In the genomic region with DNA sequence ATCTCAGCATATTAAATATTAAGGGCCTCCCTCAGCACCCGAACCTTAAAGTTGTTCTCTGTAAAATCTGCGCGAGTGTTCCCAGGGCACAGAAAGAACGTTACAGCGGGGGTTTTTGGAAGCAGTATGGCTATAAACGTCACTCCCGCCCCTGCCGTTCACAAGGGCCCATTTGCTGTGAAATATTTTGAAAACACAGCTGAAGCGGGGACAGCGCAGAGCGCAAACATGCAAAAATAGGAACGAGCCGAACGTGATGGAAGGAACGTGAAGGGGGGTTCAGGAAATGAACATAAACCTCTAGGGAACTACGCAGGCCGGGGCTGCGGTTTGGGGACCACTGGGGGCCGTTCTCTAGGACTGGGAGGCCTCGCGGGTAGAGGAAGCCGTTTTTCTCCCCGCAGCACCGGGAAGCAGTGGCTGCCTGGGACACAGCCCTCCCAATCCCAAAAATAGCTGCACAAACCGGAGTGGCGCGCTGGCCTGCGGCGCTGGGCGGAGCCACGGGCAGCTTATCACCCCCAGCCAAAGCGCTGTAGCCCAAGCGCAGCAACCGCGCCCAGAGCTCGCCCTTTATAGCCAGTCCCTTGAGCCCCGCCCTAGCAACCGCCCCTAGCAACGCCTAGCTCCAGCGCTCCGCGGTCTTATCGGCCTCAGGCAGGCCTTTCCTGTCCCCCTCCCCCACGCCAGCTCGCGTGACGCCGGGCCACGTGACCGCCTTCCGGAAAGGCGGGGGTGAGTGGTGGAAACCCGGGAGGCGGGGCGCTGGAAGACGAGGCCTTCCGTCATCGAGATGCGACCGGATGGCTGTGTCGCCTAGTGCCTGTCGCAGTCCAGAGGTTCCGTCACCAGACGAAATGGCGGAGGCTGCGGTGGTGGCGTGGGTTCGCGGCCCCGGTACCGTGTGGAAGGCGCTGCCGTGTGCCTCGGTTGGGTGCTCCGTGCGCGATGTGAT, we compare ENCODE assay signal across 8 mouse cellular contexts. TPM values are rescaled to one million over a fixed set of nuclear protein-coding genes. Genes with fewer than 3 reads are reported as not detected.
DNase-seq lines count a peak whose midpoint lies in the region; ATAC-seq and TF ChIP-seq lines count a peak whose summit lies in the region.

Gene Sde2, plus strand, starts transcription at position 812 of the 955 bp plus-strand sequence.

- H3K27ac ChIP-seq in hindbrain, embryonic 10.5 days, result peak within 1 kb of the TSS; percentile 96
- peak within 1 kb of the TSS; percentile 99 for H3K27ac ChIP-seq in lung, postnatal 0 days (ENCODE audit: low read length)

- TF ChIP-seq CTCF in lung, postnatal 0 days (IDR thresholded peaks at IDR 0.05), result no peak

- ATAC-seq in frontal cortex, adult (ENCODE audit: low TSS enrichment), result peak; percentile 90
- peak; percentile 96 for ATAC-seq in lung, postnatal 0 days

- no peaks in the 10 kb centered on the region for H3K27me3 ChIP-seq in hindbrain, embryonic 10.5 days (ENCODE audit: insufficient read depth, poor library complexity, severe bottlenecking)
- no peaks in the 10 kb centered on the region for H3K27me3 ChIP-seq in lung, postnatal 0 days (replicated peaks; ENCODE audit: insufficient read depth, low read length)

- H3K36me3 ChIP-seq in hindbrain, embryonic 10.5 days, result peaks cover 13% of the 10 kb centered on the region
- 0 out of 2 replicates have a peak, but pooled peaks cover 2% of the 10 kb centered on the region for H3K36me3 ChIP-seq in lung, postnatal 0 days (ENCODE audit: insufficient read depth, low read length)

- peaks cover 51% of the 10 kb centered on the region for H3K4me1 ChIP-seq in hindbrain, embryonic 10.5 days (replicated peaks)
- H3K4me1 ChIP-seq in lung, postnatal 0 days (ENCODE audit: insufficient read depth, low read depth, low read length), result peaks cover 18% of the 10 kb centered on the region; the same call in 1 of the 2 replicates

- WGBS in hindbrain, embryonic 10.5 days, result under 1% methylated on average over 77 of the region's 77 CpGs
- WGBS in lung, postnatal 0 days, result 3% methylated on average over 68 of the region's 77 CpGs

- H3K4me3 ChIP-seq in hindbrain, embryonic 10.5 days, result peak within 1 kb of the TSS; percentile 85
- H3K4me3 ChIP-seq in lung, postnatal 0 days (ENCODE audit: low read depth, low read length), result peak within 1 kb of the TSS; percentile 84

- TF ChIP-seq EP300 in lung, postnatal 0 days (IDR thresholded peaks at IDR 0.05), result peak; percentile 98

- H3K4me2 ChIP-seq in lung, postnatal 0 days (replicated peaks; ENCODE audit: low read depth, low read length), result peak within 1 kb of the TSS; percentile 76

- H3K9ac ChIP-seq in lung, postnatal 0 days (replicated peaks; ENCODE audit: low read depth), result peak within 1 kb of the TSS; percentile 80

- H3K9me3 ChIP-seq in hindbrain, embryonic 10.5 days, result no peaks in the 10 kb centered on the region
- H3K9me3 ChIP-seq in lung, postnatal 0 days (ENCODE audit: low read length), result no peaks in the 10 kb centered on the region

- DNase-seq in MN1 (ENCODE audit: low spot score), result peak; percentile 100
- peak; percentile 100 for DNase-seq in cerebellum, adult 9-10 months
- peak; percentile 100 for DNase-seq in hindbrain, embryonic 10.5 days (ENCODE audit: low spot score)
- DNase-seq in layer of hippocampus, adult 9-11 months, result peak; percentile 100
- peak; percentile 100 for DNase-seq in lung, postnatal 0 days (ENCODE audit: low spot score)
- peak; percentile 100 for DNase-seq in ovary, postnatal 14 days (ENCODE audit: low spot score)
- peak; percentile 100 for DNase-seq in thymus, postnatal 14 days

RNA-seq across cellular contexts. Expression of gene Sde2, which starts in this region (rescaled TPM):
- 33.8 and 40.1 TPM in 2 replicates for polyA plus RNA-seq in hindbrain, embryonic 10.5 days (2016; fragmentation: Nextera tagmentation; extraction: Ambion mirVana)
- polyA plus RNA-seq in lung, postnatal 0 days (2015; fragmentation: Nextera tagmentation; extraction: Ambion mirVana), result 21.2 and 22.6 TPM in 2 replicates

Comparison
In these comparisons a context has a peak if more than half of its experiments do, and no peak if none do; other contexts are left out.
1. Peak in every context shown above with its lines: DNase-seq, ATAC-seq, H3K4me3 ChIP-seq and H3K27ac ChIP-seq.